Mouse (Mus musculus) testis, adult 2 months (tissue): Measurements from ENCODE around the gene Dmd. TPM values are rescaled to one million over a fixed set of nuclear protein-coding genes. Genes with fewer than 3 reads are reported as not detected.

Source experiments
- H3K27ac ChIP-seq: fragments of 200-500 bp; 2 replicates; pipeline ENCODE4 v1.5.1; 2012; ENCODE audit warnings: low read depth, low read length; ENCODE audit not compliant: control insufficient read depth, insufficient read depth
- H3K27me3 ChIP-seq: fragments of 200-500 bp; 2 replicates; pipeline ENCODE4 v1.6.1; 2012; ENCODE audit warnings: mild to moderate bottlenecking, low read length, moderate library complexity; ENCODE audit not compliant: control insufficient read depth, insufficient read depth
- H3K36me3 ChIP-seq: fragments of 200-500 bp; 2 replicates; pipeline ENCODE4 v1.6.1; 2012; ENCODE audit warnings: mild to moderate bottlenecking, low read length; ENCODE audit not compliant: control insufficient read depth, insufficient read depth
- H3K4me1 ChIP-seq: fragments of 200-500 bp; 2 replicates; pipeline ENCODE4 v1.6.1; 2012; ENCODE audit warnings: low read length; ENCODE audit not compliant: control insufficient read depth, insufficient read depth
- H3K4me3 ChIP-seq: fragments of 200-500 bp; 2 replicates; pipeline ENCODE4 v1.5.1; 2012; ENCODE audit warnings: low read depth, mild to moderate bottlenecking, low read length, moderate library complexity, mixed read lengths; ENCODE audit not compliant: control insufficient read depth
- CTCF ChIP-seq: fragments of 200-500 bp; IDR thresholded peaks from 2 replicates; pipeline ENCODE4 v1.5.1; 2012; ENCODE audit warnings: low read depth, mild to moderate bottlenecking, inconsistent platforms, low read length, moderate library complexity; ENCODE audit not compliant: control insufficient read depth, insufficient read depth, insufficient replicate concordance
- POLR2A ChIP-seq: fragments of 200-500 bp; IDR thresholded peaks from 2 replicates; pipeline ENCODE4 v1.6.1; 2012; ENCODE audit warnings: low read depth, mild to moderate bottlenecking, inconsistent platforms, low read length, moderate library complexity; ENCODE audit not compliant: control insufficient read depth
- polyA plus RNA-seq: library from polyadenylated mRNA; depleted of rRNA; stranded (reverse); fragments of >200 nt; gene quantifications from 2 replicates; pipeline ENCODE4 v1.2.3, GENCODE M21; 2012

Gene Dmd
- polyA plus RNA-seq, 1 experiment = 4.3 TPM

DNA sequence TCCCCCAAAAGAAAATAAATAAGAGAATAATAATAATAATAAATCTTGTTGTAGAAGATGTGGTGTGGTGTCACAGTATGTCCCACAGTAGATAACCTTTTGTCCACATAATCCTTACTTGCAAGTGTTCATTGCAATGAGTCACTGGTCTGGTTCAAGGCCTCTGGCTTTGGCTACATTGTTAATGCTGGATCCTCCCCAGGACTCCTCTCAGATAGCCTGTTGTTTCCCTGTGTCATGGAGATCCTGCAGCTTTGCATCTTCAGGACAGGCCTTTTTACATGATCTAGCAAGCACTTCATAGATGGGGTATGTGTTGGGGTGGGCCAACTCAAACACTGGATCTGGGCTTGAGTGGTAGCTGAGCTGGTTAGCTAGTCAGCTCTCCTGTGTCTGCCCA is 2150.0 kb downstream of the Dmd start:
- H3K36me3 ChIP-seq = no peaks in the 10 kb centered on the region
- H3K4me1 ChIP-seq = no peaks in the 10 kb centered on the region
- no peaks in the 10 kb centered on the region for H3K27me3 ChIP-seq
- TF ChIP-seq POLR2A (no peak), CTCF (no peak)
- no peak overlapping the region for H3K4me3 ChIP-seq
- H3K27ac ChIP-seq = peak overlapping the region; percentile 33; the same call in 1 of the 2 replicates

DNA sequence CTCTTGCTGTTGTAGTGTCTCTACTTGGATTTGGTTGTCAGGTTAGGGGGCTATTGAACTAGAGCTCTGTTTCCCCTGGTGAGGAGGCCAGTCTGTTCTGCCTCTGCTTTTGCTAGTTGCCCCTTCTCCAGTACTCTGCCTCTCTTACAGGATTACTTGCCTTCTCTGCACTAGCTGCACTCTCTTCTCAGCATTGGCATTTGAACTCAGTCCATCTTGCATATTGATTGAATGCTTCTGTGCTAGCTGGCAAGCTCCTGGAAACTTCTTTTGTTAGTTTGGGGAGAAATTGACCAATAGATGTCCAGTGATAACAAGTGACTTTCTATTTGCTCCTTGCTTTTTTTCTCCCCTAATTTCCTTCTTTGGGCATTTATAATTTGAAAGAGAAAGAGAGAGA is 2163.7 kb downstream of the Dmd start:
- Histone ChIP-seq H3K4me1 (no peaks in the 10 kb centered on the region), H3K36me3 (no peaks in the 10 kb centered on the region), H3K27ac (no peak overlapping the region), H3K4me3 (no peak overlapping the region), H3K27me3 (no peaks in the 10 kb centered on the region)
- TF ChIP-seq CTCF = no peak
- TF ChIP-seq POLR2A = no peak

GRCm38 (mm10) chrX:85132706-85133105 is 2184.0 kb downstream of the Dmd start:
- Histone ChIP-seq H3K27ac (no peak overlapping the region), H3K4me3 (no peak overlapping the region), H3K36me3 (no peaks in the 10 kb centered on the region), H3K4me1 (no peaks in the 10 kb centered on the region), H3K27me3 (no peaks in the 10 kb centered on the region)
- no peak for TF ChIP-seq POLR2A
- TF ChIP-seq CTCF = no peak

DNA sequence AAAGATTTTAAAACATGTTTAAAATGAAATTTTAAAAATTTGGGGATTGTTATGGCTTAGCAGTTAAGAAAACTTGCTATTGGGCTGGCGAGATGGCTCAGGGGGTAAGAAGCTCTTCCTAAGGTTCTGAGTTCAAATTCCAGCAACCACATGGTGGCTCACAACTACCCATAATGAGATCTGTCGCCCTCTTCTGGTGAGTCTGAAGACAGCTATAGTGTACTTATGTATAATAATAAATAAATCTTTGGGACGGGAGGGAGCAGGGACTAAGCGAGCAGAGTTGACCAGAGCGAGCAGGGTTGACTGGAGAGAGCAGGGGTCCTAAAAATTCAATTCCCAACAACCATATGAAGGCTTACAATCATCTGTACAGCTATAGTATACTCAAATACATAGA is 2188.6 kb downstream of the Dmd start:
- Histone ChIP-seq H3K27me3 (no peaks in the 10 kb centered on the region), H3K27ac (no peak overlapping the region), H3K36me3 (no peaks in the 10 kb centered on the region), H3K4me1 (no peaks in the 10 kb centered on the region), H3K4me3 (no peak overlapping the region)
- TF ChIP-seq POLR2A (no peak), CTCF (no peak)

DNA sequence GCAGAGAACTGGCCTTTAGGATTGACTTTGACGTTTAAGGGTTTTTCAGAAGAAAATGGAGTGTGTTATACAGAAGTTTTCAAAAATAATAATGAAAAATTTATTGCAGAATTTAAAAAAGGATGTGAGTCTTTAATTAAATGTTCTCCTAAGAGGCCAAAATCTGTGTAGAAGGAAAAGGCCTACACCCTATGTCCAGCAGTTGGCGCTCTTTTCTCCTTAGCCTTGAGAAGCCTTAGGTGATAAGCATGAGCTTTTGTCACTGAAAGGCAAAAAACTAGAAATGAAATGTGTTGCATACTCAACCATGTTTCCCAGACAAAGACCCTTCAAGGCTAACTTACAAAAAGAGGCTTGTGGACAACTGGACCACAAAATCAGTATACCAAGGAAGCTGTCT is 2222.6 kb downstream of the Dmd start:
- H3K27me3 ChIP-seq = no peaks in the 10 kb centered on the region
- H3K36me3 ChIP-seq = no peaks in the 10 kb centered on the region
- TF ChIP-seq POLR2A (no peak), CTCF (no peak)
- no peak overlapping the region for H3K27ac ChIP-seq
- no peaks in the 10 kb centered on the region for H3K4me1 ChIP-seq
- no peak overlapping the region for H3K4me3 ChIP-seq

GRCm38 (mm10) chrX:85187565-85187964 is 2238.9 kb downstream of the Dmd start:
- TF ChIP-seq POLR2A (no peak), CTCF (no peak)
- Histone ChIP-seq H3K36me3 (no peaks in the 10 kb centered on the region), H3K4me1 (no peaks in the 10 kb centered on the region), H3K27ac (no peak overlapping the region), H3K4me3 (no peak overlapping the region), H3K27me3 (no peaks in the 10 kb centered on the region)

GRCm38 (mm10) chrX:85193856-85194255 is 2245.2 kb downstream of the Dmd start:
- H3K4me1 ChIP-seq = no peaks in the 10 kb centered on the region
- H3K4me3 ChIP-seq = no peak overlapping the region
- no peaks in the 10 kb centered on the region for H3K36me3 ChIP-seq
- TF ChIP-seq POLR2A = no peak
- no peak for TF ChIP-seq CTCF
- no peak overlapping the region for H3K27ac ChIP-seq
- no peaks in the 10 kb centered on the region for H3K27me3 ChIP-seq

GRCm38 (mm10) chrX:85197688-85198087 is 2249.0 kb downstream of the Dmd start:
- Histone ChIP-seq H3K4me1 (no peaks in the 10 kb centered on the region), H3K27me3 (no peaks in the 10 kb centered on the region)

More at GRCm38 (mm10) chrX:85197688-85198087, 2249.0 kb downstream of the Dmd start:
- Histone ChIP-seq H3K36me3 (no peaks in the 10 kb centered on the region), H3K27ac (no peak overlapping the region), H3K4me3 (no peak overlapping the region)
- TF ChIP-seq CTCF = no peak
- TF ChIP-seq POLR2A = no peak
